Mouse (Mus musculus): ENCODE results near the gene Piga.

The Piga gene

DNA sequence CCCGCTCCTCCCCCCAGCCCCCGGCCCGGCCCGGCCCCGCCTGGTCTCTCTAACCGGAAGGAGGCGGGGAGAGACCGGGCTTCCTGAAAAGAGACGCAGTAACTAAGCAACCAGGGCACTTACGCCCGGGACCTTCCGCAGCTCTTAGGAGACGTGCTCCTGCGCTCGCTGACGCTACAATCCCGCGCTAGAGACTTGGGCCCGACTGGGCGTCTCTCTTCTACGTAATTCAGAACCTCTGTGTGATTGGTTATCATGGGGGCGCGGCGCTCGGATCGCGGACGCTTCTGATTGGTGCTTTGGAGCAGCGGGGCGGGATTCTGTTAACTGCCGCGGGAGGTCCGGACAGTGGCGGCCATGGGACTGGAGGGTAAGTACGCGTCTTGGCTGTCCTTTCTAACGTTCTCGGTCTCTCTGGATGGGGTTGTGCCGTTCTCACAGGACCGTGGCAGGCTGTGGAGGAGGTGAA, at the start of gene Piga:
Gene Piga (plus strand): TSS at position 317 of the 469 bp plus-strand sequence.
- peak; percentile 91 to 93 for DNase-seq (ENCODE audit: low spot score in 2 of 2)

DNA sequence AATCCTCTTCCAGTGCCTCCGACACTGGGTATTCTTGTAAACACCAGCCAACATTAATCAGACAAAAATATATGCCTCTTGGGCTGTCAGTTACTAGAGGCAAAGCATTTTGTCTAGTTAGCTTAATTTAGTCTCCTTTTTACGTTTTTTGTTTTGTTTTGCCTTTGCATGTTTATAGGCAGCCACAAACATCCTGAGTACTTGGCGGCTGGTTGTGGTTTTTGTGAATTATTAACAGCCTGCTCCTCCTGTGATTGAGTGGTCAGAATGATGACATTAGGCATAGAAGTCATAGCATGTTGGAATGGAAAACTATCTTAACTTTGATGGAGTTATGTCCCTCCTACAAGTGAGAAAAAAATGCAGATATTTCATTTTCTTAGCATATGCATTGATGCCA, 49.0 kb upstream of the Piga start:
- DNase-seq (ENCODE audit: low spot score in 2 of 2): no peak

DNA sequence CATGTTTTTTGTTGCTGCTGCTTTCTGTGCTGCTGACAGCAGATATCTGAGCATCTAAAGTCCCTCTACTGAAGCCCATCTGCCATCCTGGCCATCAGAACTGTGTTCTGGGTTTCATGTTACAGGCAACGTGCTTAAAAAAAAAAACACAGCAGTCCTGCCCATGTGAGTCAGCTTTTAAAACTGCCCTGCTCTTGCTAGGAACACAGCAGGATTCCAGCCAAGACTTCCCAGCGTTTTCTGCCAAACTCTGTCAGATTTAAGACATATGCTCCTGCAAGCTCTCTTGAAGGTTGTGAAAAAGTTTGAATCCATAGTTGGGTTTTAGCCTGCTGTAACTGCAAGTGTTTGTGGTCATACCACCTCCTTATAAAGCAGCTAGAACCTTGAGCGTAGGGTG, 46.5 kb upstream of the Piga start, which contains the start of gene Vegfd:
Gene Vegfd (plus strand): TSS at position 298 of the 400 bp plus-strand sequence.
- no peak for DNase-seq (ENCODE audit: low spot score in 2 of 2)

DNA sequence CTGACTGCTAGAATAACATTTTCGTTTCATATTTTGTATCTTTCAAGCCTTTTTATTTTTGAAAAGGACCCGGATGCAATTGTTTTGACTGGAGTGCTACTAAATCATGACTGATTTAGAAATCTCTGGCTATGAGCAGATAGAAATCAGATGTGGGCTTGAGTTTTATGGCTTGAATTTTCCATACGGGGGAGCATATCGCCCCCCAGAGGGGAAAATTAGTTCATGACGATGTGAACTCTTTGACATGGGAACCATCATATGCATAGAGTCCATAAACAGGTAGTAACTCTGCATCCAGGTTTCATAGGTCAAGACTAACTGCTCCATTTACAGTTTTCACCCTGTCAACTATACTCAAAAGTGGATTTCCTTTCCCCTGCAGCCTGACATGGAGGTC, 45.0 kb upstream of the Piga start:
- no peak for DNase-seq (ENCODE audit: low spot score in 2 of 2)

DNA sequence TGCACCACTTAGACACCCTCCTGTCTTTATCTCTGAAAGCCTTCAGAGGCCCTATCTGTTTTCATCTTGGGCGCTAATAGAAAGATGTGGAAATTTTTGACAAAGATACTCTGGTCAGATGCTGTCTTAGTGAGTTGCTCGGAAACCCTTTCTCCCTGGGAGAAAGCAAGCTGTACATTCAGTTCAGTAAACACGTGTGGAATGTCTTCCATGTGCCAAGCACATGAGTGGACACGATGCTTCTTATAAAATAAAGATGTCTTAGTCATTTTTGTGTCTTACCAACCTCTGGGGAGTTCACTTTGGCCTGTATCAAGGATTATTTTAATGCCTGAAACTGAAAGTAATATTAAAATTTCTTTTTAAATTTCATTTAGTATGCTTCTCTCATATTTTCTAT, 39.9 kb upstream of the Piga start:
- no peak for DNase-seq (ENCODE audit: low spot score in 2 of 2)

DNA sequence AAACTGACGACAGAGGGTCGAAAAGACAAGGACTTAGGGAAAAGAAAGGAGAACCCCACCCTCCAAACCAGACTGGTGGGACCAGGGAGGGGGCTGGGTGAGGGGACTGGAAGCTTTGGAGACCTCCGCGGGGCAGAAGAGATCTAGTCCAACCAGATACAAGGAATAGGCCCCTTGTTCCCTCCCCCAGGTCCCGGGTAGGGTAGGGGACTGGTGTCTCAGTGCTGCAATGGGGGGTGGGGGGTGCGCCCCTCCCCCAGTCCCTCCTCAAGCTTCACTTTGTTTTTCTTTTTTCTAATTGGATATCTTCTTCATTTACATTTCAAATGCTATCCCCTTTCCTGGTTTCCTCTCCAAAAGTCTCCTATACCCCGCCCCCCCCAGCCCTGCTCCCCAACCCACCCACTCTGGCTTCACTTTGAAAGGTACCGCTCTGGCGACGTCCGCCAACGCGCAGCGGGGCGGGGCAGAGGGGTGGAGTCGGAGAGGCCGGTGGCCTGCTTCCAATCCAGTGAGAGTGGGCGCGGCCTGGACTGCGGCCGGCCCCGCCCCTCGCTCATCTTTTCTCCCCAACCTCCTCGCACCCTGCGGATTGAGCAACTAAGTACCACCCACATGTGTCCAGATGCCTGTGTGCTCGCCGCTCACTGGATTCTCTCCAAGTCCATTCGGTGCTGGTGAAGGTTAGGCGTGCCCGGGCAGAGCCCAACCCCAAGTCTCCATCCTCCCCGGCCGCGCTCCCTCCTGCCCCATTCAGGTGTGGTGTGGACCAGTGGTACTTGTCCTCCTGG, 37.8 kb upstream of the Piga start:
- DNase-seq (ENCODE audit: low spot score in 2 of 2): peak; percentile 67 to 71

DNA sequence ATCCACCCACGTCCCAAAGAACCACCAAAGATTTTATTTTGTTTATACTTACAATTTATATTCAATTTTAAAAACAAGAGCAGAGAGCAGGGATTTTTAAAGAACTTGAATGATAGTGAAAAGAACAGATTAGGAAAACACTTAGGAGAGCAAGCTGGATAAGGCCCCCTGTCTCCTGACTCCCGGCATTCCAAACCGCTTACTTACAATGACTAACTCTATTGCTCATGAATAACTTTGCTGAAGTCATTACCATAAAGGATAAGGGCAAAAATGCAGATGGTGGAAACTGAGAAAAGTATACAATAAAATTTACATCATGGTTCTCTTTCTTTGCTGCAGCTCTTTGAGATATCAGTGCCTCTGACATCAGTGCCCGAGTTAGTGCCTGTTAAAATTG, 25.5 kb upstream of the Piga start:
- DNase-seq (ENCODE audit: low spot score in 2 of 2): no peak

DNA sequence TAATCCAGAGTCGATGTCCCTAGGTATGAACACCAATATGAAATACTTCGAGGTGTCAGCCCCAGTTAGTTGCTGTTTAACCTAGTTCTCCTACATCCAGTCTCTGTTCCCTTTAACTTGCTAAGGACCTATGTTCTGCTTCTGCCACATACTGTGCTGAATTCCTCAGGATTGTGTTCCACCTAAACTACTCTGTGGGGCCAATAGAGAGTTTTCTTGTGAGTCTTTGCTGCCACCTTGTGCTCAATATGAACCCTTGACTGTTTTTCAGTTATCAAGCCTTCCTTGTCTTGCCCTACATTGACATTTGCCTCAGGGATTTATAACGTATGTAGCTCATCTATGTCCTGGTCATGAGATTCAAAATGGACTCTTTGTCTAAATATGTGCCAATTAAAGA, 21.1 kb upstream of the Piga start:
- no peak for DNase-seq (ENCODE audit: low spot score in 2 of 2)

DNA sequence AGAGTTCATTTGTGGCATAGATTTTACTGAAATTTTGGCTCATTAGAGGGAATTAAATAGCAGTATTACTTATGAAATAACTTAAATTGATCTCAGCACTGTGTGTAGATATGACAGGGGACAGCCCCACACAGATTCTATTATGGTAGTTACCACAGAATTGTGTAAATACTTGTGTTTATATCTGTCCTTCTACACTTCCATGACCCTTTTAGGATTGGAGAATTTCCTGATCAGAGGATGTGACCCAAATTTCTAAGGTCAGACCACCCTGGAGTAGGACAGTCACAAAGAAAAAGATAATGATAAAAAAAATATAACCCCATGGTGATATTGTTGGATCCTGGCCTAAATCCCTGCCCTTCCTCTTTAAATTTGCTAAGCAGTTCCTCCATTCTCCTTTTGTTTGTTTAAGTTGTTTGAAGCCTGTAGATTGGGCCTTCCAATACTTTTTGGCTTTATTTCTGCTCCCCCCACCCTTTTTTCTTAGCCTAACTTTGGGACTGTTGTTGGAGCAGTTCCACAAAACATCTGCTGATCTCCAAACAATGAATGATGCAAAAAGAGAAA, 14.4 kb upstream of the Piga start:
- DNase-seq (ENCODE audit: low spot score in 2 of 2): no peak

DNA sequence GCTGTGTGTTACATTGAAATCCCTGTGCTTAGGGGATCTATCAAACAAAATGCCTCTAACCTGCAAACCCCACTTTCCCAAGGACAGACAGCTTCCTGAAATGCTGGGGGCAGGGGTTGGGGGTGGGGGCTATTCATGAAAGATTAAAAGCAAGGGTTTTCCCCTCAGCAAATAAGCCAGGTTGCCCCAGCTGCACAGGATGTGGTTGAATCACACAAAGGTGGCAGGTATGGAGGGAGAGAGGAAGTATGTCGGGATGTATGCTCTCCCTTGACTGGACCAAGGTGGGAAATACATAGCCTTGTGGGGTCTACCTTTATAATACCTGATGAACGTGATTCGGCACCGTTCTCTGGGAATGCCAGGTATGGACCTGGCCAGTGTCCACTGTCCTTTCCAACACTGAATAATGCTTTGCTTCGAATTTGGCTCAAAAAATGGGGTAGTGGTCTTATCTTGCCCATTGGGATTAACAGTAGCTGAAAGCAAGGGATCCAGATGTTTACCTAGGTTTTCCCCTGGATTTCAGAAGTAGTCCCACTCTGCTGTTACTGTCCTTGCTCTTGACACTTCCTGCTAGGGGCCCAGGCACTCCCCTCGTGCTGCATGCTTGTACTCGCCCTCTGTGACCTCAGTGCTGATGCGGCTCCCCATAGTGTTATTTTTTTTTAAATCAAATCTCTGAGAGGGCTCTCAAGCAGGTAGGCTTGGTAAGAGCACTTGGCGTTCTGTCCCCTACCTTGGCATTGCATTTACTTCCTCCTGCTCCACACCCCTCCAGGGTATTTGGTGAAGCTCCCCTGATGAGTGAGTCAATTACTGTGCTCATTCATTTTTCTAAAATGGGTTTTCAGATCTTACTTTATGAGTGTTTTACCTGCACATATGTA, 13.2 kb upstream of the Piga start:
- DNase-seq (ENCODE audit: low spot score in 2 of 2): peak in 1 of 2 experiments; percentile 13

DNA sequence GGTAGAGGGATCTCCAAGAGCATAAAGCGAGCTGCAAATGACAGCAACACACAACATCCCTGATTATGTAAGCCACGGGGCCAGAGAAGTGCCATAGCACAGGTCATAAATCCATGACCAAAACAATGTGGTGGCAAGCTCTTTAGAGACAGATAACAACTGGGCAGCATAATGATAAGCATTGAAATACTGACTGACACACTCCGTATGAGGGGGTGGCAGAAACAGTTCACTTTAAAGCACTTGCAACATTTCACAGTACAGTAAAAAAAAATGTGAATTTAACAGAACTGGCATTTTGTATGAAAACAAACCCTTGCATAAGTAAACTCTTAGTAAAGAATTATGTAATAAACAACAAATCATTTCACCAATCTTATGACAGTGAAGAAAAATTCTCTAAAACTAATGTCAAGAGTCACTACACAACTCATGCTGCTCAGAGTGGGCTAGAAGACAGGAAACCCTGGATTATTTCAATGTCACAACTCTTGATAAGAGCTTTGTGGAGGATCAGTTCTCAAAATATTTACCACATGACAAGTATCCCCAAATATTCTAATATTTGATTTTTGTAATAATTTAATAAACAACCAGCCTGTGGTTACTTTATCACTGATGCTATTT, 11.2 kb upstream of the Piga start:
- DNase-seq (ENCODE audit: low spot score in 2 of 2): no peak

DNA sequence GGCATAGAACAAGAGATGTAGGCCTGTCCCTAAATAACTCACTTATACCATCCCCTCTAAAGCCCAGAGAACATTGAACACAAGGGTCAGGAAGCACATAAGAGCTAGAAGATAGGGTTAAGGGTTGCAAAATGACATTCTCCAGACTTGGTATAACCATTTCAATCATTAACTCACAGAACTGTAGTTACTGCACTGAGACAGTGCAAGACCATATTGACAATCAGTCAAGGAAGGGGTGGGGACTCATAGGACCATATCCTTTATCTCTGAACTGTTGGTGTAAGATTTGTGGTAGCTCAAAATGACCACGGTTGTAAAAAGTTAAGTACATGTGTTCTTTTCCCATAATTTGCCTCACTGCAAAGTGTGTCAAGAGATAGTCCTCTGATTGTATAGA, 9.0 kb upstream of the Piga start:
- no peak for DNase-seq (ENCODE audit: low spot score in 2 of 2)

DNA sequence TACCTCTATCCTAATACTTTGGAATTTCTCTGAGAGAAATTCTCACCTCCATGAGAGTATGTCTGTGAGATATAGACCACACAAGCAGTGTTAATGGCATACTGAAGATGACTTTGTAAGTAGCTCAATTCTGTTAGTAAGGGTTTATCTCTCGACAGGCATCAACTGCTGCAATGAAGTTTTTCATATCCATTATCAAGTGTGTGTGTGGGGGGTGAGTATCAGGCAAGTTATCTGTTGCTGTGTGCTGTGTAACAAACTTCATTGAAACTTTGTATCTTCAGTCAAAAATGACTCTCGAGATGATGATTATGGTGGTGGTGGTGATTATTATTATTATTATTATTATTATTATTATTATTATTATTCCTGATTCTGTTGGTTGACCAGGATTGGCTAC, 2.8 kb upstream of the Piga start:
- no peak for DNase-seq (ENCODE audit: low spot score in 2 of 2)

DNA sequence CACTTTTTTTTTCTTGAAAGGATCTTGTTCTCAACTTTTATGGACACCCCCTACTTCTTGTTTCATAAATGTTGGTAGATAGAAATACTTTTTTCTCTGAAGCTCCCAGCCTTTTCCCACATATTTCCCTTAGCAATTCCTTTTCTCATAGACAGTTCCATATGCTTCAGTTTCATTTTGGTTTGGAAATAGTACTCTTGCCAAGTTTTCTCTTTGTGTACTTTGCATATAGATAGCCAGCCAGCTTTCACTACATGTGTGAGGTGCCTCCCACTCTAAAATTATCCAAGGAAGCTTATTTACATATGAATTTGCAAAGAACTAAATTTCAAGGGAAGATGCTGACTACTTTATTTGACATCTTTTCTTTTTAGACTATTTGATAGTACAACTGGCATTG, 1.6 kb upstream of the Piga start:
- no peak for DNase-seq (ENCODE audit: low spot score in 2 of 2)

DNA sequence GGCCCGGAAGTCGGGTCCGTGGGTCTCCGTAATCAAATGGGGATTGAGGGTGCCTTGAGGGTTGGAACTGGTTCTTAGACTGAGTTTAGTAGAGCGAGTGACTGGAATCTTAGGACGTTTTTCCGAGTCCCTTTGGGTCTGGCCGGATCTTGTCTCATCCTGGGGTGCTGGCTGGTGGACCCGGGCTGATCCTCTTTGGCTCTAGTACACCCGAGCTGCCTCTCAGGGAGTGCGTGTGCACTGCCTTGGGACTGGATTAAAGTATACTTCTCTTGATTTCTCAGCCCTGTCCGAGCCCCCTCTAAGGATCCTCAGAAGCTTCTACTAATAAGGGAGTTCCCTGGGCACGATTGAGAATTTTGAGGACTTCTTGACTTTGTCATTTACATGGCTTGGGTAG, 368 bp downstream of the Piga start:
- no peak for DNase-seq (ENCODE audit: low spot score in 2 of 2)

DNA sequence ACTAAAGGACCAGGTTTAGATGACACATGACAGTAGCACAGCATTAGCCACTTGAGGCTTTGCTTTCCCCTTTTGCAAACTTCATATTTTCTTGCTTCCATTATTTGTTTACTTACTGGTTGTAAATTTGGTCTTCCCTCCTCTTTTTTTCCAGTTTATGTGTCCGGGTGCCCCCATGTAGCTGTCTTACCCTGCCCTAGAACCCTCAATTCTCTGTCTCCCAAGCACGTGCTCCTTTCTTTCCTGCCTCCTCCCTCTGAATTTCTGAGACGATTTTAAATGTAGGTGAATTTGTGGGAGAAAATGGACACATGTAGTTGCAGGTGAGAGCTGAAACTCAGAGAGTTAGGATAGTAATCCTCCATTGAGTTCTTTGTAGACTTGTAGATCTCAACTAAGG, 931 bp downstream of the Piga start:
- DNase-seq (ENCODE audit: low spot score in 2 of 2): no peak

DNA sequence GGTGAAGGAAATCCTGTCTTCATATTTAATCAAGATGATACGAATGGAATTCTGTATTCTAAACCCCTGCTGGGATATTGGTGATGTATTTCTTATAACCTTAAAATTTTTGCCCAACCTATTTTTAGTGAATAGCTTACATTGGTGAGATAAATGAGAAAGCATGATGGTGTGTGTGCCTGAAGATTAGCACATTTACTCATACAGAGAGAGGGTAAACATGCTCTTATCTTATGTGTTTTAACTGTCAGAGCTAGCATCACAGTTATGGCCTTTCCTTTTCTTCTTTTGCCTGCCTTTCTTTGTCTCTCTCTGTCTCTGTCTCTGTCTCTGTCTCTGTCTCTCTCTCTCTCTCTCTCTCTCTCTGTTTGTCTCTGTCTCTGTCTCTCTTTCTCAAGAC, 5.2 kb downstream of the Piga start:
- DNase-seq (ENCODE audit: low spot score in 2 of 2): no peak

DNA sequence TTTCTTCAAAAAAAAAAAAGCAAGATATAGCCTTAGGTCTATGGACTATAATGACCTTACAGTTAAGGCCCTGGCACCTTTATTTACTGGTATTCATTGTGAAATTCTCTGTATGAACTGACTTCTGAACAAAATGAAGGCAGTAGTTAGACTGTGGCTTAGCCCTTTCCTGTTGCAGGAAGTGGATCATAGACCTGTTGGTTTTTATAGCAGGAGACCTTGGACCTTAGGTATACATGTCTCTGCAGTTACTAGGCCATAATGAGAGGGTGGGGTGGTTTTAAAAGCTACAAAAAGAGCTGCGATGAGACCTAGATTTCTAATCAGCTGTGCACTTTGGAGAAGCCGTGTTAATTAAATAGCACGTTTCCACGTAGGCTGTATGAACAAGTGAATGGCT, 7.7 kb downstream of the Piga start:
- no peak for DNase-seq (ENCODE audit: low spot score in 2 of 2)

DNA sequence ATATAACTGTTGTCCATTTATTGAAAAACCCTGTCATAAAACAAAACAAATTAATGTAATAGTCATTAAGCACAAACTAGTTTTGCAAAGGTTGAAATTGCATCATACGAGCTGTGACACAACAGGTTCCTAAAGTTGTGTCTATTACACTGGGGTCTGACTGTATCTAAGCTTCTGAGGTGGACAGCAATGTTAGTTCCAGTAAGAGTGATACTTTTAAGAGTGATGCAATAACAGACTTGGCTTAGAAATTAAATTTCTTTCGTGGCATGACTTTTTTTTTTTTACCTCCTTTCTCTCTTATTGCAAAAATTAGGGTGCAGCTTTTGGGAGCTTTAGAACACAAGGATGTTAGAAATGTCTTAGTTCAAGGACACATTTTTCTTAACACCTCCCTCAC, 8.6 kb downstream of the Piga start:
- no peak for DNase-seq (ENCODE audit: low spot score in 2 of 2)

DNA sequence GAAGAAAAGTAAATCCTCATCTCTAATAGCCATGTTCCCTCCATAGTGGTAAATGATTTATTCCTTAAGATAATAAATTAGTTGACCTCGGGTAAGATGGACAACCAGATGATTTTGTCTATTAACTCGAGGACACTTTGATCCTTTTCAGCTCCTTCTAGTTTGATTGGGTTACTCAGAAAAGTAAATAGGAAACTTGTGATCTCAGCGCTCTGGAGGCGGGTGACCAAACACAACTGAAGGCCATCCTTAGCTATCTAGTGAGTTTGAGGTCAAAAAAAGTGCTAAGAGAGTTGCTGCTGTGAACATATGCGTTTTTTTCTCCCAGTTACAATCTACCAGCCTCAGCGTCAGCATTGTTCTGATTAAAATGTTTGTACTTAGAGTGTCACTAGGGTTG, 11.0 kb downstream of the Piga start:
- no peak for DNase-seq (ENCODE audit: low spot score in 2 of 2)

DNA sequence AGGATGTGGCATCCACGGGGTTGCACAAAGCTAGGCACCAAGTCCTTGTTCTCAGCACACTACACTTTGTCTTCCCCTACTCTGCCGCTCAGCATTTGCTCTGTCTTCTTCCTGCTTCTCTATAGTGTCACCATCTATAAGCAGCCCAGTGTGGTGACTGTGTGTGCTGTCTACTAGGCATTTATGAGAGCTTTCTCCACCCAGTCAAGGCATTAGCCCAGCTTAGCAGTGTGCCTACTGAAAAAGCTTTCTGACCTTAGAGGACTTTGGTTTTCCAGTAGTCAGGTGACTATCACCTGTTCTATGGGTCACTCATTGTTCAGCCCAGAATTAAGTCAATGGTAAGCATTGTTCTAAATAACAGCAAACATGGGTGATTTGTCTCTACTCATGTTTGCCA, 11.5 kb downstream of the Piga start:
- DNase-seq (ENCODE audit: low spot score in 2 of 2): no peak

DNA sequence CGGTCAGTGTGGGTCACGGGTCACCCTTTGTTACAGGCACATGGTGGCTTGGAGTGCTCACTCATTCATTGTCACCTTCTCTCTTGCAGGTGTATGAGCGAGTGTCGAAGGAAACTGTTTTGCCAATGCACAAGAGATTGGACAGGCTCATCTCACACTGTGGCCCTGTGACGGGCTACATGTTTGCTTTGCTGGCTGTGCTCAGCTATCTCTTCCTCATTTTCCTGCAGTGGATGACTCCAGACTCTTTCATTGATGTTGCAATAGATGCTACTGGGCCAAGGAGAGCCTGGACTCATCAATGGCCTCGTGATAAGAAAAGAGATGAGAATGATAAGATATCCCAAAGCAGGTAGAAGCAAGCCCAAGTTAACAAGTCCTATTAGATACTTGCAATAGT, 12.0 kb downstream of the Piga start:
- no peak for DNase-seq (ENCODE audit: low spot score in 2 of 2)
